Mouse (Mus musculus) layer of hippocampus, adult 18-20 months (tissue): ENCODE data around the gene Lysmd4. TPM values are rescaled to one million over a fixed set of nuclear protein-coding genes. Genes with fewer than 3 reads are reported as not detected.
A peak's percentile ranks its signal among the peaks of the same experiment; 100 is the strongest.

ENCODE experiments used
- DNase-seq, 2 experiments: peaks; one replicate each; pipeline ENCODE4 v3.0.0; 2022; ENCODE audit warnings: low spot score in 2 of 2
- long read RNA-seq: library from polyadenylated mRNA; stranded (forward); transcript quantifications from one replicate; pipeline ENCODE4 v2.0.0, GENCODE M21; 2021
- total RNA-seq, 2 experiments: library from RNA; stranded (reverse); gene quantifications; 2 replicates each; pipeline ENCODE4 v1.2.3; 2021

Lysmd4 gene
- total RNA-seq = 10 to 100 TPM; 30.0 to 34.4 TPM
- long read RNA-seq, transcript Lysmd4-209 (3 exons, 2,110 nt) = minor isoform, 6 of 68 reads
- long read RNA-seq, transcript Lysmd4-202 (4 exons, 3,319 nt) = major isoform, 10 of 68 reads
- long read RNA-seq, transcript Lysmd4-201 (3 exons, 2,898 nt) = minor isoform, 9 of 68 reads
- long read RNA-seq, transcript Lysmd4-208 (3 exons, 551 nt) = minor isoform, 9 of 68 reads
- long read RNA-seq, partial matches to known transcripts = 8 of 68 reads
- long read RNA-seq, other reads (novel, unspliced or antisense) = 25 of 68 reads

GRCm38 (mm10) chr7:67222220-67222862 lies at the start of gene Lysmd4:
TSS of gene Lysmd4 (plus strand) at chr7:67222544.
- peak; percentile 91 to 97 for DNase-seq

GRCm38 (mm10) chr7:67173522-67174195 lies 48.7 kb upstream of the Lysmd4 start:
- DNase-seq = no peak

- no peak for DNase-seq
Observed at GRCm38 (mm10) chr7:67183786-67184185, 38.6 kb upstream of the Lysmd4 start.

- DNase-seq = peak; percentile 33 to 69
Observed at GRCm38 (mm10) chr7:67199412-67199811, 22.9 kb upstream of the Lysmd4 start.

GRCm38 (mm10) chr7:67203625-67204024 lies 18.7 kb upstream of the Lysmd4 start:
- DNase-seq = no peak

- DNase-seq = no peak
Observed at GRCm38 (mm10) chr7:67205734-67206425, 16.5 kb upstream of the Lysmd4 start.

GRCm38 (mm10) chr7:67206496-67206895 lies 15.8 kb upstream of the Lysmd4 start:
- no peak for DNase-seq

- DNase-seq = no peak
Observed at GRCm38 (mm10) chr7:67207701-67208100, 14.6 kb upstream of the Lysmd4 start.

GRCm38 (mm10) chr7:67208317-67208716 lies 14.0 kb upstream of the Lysmd4 start:
- no peak for DNase-seq

GRCm38 (mm10) chr7:67210004-67210833 lies 12.1 kb upstream of the Lysmd4 start:
- no peak for DNase-seq

- DNase-seq = no peak
Observed at GRCm38 (mm10) chr7:67211341-67211740, 11.0 kb upstream of the Lysmd4 start.

- DNase-seq = no peak
Observed at GRCm38 (mm10) chr7:67211971-67212370, 10.4 kb upstream of the Lysmd4 start.

GRCm38 (mm10) chr7:67213589-67213988 lies 8.8 kb upstream of the Lysmd4 start:
- DNase-seq = no peak

GRCm38 (mm10) chr7:67216351-67216750 lies 6.0 kb upstream of the Lysmd4 start:
- no peak for DNase-seq

GRCm38 (mm10) chr7:67217025-67217424 lies 5.3 kb upstream of the Lysmd4 start:
- no peak for DNase-seq

- DNase-seq = no peak
Observed at GRCm38 (mm10) chr7:67225943-67226625, 3.7 kb downstream of the Lysmd4 start.

GRCm38 (mm10) chr7:67227538-67227937 lies 5.2 kb downstream of the Lysmd4 start:
- no peak for DNase-seq

- no peak for DNase-seq
Observed at GRCm38 (mm10) chr7:67228390-67228789, 6.0 kb downstream of the Lysmd4 start.

- no peak for DNase-seq
Observed at GRCm38 (mm10) chr7:67228891-67229602, 6.7 kb downstream of the Lysmd4 start.

- DNase-seq = no peak
Observed at GRCm38 (mm10) chr7:67229701-67230100, 7.4 kb downstream of the Lysmd4 start.
